Mouse (Mus musculus): ENCODE data around the gene 9130019O22Rik.
A peak's percentile ranks its signal among the peaks of the same experiment; 100 is the strongest.
"Not testable (repeated sequence)": the region's sequence is repeated elsewhere in the genome, so short reads cannot be mapped to it uniquely, and the experiment has no call there.

9130019O22Rik gene

DNA sequence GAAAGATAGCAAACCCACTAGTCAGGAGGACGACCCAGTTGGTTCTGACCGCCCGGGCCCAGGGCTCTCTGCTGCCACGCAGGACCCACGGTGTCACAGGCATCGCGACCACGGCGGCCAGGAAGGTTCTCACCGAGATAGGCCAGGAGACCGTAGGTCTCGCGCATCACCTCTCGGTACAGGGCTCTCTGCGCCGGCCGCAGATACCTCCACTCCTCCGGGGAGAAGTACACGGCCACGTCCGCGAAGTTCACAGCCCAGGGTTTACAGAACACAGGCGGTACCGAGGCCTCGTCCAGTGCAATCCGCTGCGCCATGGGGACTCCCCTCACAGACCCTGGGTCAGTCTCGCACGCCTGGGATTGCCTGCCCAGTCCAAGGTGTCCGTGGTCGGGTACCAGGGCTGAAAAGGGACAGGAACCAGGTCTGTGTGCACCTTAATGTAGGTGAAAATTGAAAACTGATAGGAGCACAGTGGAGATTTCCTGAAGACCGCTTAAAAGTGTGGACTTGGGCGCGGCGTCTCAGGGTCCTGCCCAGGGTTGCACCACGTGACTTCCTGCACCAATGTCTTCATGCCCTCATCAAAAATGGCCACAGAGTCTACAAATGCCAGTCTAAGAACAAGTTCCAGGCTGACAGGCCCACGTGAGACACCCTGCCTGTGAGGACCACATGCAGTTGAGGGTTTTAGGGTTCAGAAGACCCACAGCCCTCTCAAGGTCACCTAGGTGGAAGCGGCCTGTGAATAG is at the start of gene 9130019O22Rik:
Gene 9130019O22Rik, minus strand, starts transcription at position 526 of the 752 bp plus-strand sequence.
- DNase-seq (ENCODE audit: extremely low read depth, low read depth, low spot score): peak; percentile 23

DNA sequence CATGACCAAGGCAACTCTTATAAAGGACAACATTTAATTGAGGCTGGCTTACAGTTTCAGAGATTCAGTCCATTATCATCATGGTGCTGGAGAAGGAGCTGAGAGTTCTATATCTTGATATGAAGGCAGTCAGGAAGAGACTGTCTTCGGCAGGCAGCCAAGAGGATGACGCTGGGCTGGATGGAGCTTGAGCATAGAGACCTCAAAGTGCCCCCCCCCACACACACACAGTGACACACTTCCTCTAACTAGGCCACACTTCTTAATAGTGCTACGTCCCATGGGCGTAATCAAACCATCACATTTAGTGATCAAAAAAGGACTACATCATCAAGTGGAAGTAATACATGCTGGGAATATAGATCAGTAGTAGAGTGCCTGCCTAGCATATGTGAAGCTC is 48.2 kb upstream of the 9130019O22Rik start:
- DNase-seq (ENCODE audit: extremely low read depth, low read depth, low spot score): no peak

DNA sequence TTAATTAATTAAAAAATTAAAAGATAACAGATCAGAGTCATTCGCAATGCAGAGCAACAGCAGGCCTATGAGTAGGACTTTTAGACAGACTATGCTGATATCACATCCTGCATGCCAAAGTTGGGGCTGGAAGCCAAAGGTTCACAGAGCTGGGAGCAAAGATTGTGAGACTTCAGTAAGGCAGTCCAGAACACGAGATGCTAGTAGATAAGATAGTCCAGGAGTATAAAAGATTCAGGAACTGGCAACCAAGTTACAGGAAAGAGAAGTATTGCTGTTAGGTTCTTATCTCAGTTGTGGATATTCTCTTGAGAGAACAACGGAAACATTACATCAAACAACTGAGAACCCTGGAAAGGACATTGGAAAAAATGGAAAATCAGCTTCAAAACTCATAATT is 39.4 kb upstream of the 9130019O22Rik start:
- no peak for DNase-seq (ENCODE audit: extremely low read depth, low read depth, low spot score)

DNA sequence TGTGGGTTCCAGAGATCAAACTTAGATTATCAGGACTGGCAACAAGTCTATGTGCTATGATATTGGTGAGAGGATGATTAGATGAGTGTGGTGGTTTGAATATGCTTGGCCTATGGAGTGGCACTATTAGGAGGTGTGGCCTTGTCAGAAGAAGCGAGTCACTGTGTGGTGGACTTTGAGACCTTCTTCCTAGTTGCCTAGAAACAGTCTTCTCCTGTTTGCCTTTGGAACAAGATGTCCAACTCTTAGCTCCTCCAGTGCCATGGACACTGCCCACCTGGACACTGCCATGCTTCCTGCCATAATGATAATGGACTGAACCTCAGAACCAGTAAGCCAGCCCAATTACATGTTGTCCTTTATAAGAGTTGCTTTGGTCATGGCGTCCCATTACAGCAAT is 38.9 kb upstream of the 9130019O22Rik start:
- DNase-seq (ENCODE audit: extremely low read depth, low read depth, low spot score): no peak

DNA sequence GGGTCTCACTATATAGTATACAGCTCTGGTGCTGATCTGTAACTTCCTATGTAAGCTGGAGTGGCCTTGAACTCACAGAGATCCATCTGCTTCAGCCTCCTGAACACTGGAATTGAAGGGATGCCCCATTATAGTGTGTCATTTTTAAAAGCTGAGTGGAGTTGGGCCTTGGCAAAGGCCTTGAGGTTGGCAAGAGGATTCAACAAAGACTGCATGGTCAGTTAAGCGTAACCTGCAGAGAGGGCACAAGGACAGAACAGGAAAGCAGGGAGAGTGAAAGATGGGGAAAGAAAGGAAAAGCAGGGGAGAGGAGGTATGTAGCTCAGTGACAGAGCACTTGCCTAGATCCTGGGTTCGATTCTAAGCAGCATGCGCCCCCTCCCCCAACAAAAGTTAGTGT is 38.3 kb upstream of the 9130019O22Rik start:
- DNase-seq (ENCODE audit: extremely low read depth, low read depth, low spot score): no peak

DNA sequence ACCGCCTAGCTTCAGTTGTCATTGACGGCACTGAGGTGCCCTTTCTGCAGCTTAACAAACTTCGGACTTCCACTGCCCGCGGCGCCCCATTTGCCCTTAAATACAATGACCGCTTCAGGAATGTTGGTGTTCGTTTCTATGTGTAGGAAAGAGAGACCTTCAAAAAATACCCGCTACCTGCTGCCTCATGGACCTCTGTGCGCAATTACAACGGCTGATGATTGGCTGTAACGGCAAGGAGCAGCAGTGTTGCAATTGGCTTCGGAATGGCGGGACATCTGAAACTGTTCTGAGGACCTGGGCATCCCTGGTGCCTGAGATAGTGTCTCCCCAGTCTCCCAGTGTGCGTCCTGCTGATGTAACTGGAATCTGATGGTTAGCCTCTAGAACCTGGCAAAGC is 35.3 kb upstream of the 9130019O22Rik start:
- no peak for DNase-seq (ENCODE audit: extremely low read depth, low read depth, low spot score)

DNA sequence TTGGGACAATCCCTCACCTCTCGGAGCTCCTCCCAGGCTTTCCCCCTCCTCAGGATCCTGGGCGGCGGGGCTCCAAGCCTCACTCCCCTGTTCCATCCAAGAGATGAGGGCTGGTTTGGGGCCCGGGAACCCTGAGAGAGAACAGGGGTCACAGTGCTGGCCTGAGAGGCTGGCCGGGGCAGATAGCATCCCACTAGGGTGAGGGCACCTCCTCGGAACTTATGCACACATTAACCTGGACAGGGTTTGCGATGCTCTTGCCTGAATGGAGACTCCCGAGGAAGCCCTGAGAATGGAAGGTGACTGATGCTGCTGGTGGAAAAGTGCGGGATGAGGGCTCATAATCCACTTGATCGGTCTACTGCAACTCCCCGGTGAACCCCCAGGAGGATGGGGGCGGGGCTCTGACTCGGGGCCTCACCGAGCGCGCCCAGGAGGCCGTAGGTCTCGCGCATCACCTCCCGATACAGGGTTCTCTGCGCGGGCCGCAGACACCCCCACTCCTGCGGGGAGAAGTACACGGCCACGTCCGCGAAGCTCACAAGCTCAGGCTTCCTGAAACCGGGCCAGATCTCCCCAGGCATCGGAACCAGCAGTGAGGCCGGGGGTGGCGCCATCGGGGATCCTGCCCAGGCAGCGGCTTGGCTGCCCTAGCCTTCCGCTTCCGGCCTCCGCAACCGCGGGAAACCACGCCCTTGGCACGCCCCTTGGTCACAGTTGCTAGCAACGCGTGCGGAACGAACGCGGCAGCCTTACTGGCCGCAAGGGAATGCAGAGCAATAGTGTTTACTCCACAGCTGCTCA is 34.6 kb upstream of the 9130019O22Rik start, which contains the start of gene Zfp688:
Gene Zfp688, minus strand, starts transcription at position 681 of the 804 bp plus-strand sequence.
- peak; percentile 7 for DNase-seq (ENCODE audit: extremely low read depth, low read depth, low spot score)

DNA sequence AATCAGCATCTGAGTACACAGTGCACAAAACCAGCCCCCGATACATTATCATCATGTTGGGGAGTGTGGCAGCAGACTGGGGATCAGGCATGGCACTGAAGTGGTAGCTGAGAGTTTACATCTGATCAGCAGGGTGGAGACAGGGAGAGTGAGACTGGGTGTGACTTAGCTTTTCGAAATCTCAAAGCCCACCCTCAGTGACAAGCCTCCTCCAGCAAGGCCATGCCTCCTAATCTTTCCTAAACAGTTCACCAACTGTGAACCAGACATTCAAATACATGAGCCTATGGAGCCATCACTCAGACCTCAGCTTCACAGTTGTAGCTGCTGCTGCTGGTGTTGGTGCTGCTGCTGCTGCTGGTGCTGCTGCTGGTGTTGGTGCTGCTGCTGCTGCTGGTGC is 24.5 kb upstream of the 9130019O22Rik start:
- no peak for DNase-seq (ENCODE audit: extremely low read depth, low read depth, low spot score)

DNA sequence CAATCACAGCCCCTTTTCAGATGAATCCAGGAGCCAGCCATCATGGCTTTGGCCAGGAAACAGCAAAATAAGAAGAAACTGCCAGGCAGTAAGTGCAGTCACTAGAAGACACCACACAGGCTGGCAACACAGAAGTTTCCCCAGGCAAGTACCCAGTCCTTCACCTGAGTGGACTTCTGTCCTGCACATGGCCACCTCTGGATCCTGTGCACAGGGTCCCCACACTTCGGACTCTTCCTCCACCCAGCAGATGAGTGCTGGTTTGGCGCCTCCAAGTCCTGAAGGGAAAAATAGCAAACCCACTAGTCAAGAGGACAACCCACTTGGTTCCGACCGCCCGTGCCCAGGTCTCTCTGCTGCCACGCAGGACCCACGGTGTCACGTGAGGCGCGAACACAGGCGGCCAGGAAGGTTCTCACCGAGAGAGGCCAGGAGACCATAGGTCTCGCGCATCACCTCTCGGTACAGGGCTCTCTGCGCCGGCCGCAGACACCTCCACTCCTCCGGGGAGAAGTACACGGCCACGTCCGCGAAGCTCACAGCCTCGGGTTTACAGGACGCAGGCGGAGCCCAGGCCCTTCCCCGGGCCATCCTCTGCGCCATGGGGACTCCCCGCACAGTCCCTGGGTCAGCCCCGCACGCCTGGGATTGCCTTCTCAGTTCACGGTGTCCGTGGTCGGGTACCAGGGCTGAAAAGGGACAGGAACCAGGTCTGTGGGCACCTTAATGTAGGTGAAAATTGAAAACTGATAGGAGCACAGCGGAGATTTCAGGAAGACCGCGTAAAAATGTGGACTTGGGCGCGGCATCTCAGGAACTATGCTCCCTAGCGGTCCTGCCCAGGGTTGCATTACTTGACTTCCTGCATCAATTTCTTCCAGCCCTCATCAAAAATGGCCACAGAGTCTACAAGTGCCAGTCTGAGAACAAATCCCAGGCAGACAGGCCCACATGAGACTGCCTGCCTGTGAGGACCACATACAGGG is 19.3 kb upstream of the 9130019O22Rik start, which contains the start of gene Zfp764:
Gene Zfp764, minus strand, starts transcription at position 821 of the 986 bp plus-strand sequence.
- peak; percentile 21 for DNase-seq (ENCODE audit: extremely low read depth, low read depth, low spot score)

DNA sequence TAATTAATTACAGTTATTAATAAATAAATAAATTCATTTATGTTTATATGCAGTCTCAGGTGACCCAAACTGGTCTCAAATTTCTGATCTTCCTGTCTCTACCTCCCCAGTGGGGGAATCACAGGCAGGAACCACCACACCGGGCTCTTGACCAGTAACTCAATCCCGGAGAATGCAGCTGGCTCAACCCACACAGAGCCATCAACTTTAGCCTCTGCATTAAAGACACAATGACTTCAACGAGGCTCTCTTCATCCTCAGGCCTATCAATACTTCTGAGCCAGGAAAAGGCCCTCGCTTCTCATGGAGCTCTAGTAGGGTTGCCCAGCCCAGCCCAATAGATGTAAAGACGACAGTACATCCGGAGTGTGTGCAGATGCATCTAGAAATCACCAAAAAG is 17.1 kb upstream of the 9130019O22Rik start:
- DNase-seq (ENCODE audit: extremely low read depth, low read depth, low spot score): not testable (repeated sequence)

DNA sequence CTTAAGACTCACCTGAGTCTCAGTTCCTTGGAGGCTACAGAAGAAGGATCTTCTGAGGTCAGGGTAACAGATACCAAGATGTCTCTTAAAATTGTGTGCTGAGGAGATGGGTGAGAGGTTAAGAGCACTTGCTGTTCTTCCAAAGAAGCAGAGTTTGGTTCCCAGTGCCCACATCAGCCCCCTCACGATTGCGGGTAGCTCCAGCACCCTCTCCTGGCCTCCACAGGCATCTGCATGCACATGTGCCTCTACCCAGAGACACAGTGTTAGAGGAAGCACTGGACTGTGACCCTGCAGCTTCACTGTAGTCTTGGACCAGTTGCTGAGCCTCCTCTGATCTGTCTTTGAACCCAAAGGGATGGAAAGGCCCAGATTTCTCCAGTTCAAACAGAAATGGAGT is 16.0 kb upstream of the 9130019O22Rik start:
- DNase-seq (ENCODE audit: extremely low read depth, low read depth, low spot score): no peak

DNA sequence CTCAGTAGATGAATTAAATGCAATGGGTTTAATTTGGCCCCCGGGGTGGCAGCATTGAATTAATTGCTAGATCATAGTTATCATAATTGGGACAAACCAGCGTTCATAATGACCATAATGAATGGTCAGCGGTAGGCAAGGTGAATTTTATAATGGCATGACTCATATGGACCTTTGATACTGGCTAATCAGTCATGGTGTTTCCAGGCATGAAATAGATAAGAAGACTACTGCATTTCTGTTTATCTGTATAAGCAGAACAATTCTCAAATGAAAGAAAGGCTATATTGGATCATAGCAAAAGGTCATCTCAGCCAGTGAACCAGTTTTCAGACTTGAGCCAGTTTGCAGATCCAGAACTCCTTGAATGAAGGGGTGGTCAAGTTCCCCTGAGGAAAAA is 13.4 kb upstream of the 9130019O22Rik start:
- no peak for DNase-seq (ENCODE audit: extremely low read depth, low read depth, low spot score)

DNA sequence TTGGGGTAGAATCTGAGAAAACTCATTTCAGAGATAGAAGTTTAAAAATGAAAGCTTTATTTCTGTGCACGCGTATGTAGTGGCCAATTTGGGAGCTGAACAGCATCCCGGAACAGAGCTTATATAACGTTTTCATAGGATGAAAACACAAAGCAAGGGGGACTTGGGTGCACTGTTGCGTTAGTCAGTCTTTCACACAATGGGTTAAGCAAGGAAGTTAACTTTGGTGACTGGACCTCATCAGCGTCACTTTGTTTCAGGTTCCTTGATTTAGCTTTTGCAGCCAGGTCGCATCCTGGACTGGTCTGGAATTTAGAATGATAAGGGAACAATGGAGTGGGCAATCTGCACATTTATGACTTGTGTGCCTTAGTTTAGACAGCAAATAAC is 7.0 kb upstream of the 9130019O22Rik start:
- no peak for DNase-seq (ENCODE audit: extremely low read depth, low read depth, low spot score)

DNA sequence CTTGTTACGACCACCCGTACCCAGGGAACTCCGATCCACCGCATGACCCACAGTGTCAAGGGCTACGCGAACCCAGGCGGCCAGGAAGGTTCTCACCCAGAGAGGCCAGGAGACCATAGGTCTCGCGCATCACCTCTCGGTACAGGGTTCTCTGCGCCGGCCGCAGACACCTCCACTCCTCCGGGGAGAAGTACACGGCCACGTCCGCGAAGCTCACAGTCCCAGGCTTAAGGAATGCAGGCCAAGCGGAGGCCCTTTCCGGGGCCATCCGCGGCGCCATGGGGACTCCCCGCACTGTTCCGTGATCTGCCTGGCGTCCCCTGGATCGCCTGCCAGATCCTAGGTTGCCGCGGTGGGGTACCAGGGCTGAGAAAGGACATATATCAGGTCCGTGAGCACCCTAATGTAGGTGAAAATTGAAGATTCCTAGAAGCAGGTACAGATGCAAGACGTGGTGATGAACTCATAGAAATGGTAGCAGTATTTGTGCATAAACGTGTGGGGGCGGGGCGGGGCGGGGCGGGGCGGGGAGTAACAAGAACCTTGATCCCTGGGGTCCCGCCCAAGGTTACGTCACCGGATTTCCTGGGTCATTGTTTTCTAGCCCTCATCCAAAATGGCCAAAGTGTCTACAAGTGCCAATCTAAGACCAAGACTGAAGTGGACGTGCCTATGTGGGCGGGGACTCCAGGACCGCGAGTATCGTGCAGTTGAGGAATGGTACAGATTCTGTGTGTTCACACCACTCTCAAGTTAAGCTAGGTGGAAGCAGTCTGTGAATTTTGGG is 6.4 kb upstream of the 9130019O22Rik start, which contains the start of gene E430018J23Rik:
Gene E430018J23Rik, minus strand, starts transcription at position 473 of the 787 bp plus-strand sequence.
- peak; percentile 93 for DNase-seq (ENCODE audit: extremely low read depth, low read depth, low spot score)

DNA sequence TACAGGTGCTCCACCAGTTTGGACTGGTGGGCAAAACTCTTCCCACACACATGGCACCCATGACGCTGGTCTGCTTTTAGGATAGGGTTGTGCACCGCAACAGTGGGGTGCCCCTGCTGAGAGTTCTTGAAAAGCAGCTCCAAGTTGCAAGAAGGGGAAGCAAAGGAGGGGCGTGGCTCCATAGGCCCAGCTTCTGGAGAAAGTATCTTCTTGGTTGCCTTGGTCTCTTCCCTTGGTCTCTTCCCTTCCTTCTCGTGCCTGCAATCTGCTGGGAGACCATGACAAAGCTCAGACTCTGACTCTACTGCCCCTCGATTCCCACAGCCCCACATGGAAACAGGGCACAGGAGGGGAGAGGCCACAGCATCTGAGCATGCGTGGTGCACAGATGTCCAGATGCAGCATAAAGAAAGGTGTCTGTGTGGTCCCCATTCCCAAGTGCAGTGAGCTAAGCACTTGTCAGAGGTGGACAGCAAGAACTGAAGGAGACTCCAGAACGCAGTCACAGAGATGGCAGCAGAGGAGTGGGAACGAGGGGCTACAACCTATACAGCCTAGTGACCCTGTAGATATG is 5.4 kb upstream of the 9130019O22Rik start:
- no peak for DNase-seq (ENCODE audit: extremely low read depth, low read depth, low spot score)

DNA sequence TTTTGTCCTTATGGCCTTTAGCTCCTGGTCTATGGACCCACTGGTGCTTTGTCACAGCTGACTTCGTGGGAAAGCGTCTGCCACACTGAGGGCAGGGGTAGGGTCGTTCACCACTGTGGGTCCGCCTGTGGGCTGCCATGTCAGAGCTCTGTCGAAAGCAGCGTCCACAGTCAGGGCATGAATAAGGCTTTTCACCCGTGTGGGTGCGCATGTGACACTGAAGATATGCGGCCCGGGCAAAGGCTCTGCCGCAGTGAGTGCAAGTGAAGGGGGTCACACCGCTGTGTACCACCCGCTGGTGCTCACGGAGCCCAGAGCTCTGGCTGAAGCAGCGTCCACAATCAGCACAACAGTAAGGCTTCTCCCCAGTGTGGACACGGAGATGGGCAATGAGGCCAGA is 4.6 kb upstream of the 9130019O22Rik start:
- no peak for DNase-seq (ENCODE audit: extremely low read depth, low read depth, low spot score)

DNA sequence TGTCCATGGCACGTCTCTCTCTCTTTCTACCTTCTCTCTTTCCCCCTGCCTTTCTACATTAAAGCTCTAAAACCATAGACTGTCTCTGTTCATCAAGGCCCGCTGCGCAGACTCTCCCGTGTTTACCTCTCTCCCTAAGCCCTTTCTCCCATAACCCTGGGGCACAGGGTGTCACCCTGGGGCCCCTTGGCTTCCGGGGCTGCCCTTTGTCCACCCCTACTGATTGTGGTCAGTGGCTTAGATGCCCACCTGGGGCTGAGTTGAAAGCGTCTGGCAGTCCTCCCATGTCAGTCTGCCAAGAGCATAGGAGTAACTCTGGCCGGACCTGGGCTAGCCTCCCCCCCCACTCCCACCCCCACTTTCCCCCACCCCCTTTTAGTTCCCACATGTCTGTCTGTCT is 3.3 kb upstream of the 9130019O22Rik start:
- DNase-seq (ENCODE audit: extremely low read depth, low read depth, low spot score): no peak

DNA sequence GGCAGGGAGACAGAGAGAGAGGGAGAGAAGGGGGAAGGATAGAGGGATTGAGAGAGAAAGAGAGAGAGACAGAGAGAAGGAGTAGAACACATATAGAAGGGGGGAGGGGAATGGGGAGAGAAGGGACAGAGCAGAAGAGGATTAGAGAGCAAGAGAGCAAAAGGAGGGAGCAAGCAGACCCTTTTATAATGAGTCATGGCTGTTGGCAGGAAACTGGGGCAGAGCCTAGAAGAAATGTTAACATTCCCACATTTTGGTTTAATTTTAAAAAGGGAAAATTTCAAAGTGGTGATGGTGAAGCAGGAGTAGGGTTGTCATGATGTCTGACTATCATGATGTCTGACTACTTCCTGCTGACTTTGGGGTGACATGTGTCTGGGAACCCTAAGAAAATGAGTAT is 1.2 kb upstream of the 9130019O22Rik start:
- not testable (repeated sequence) for DNase-seq (ENCODE audit: extremely low read depth, low read depth, low spot score)

DNA sequence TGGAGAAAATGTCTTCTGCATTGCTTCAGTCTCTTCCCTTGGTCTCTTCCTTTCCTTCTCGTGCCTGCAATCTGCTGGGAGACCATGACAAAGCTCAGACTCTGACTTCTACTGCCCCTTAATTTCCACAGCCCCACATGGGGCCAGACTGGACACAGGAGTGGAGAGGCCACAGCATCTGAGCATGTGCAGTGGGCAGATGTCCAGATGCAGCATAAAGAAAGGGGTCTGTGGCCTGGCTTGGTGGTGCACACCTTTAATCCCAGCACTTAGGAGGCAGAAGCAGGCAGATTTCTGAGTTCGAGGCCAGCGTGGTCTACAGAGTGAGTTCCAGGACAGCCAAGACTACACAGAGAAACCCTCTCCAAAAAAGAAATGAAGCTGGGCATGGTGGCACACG is 1.4 kb downstream of the 9130019O22Rik start:
- not testable (repeated sequence) for DNase-seq (ENCODE audit: extremely low read depth, low read depth, low spot score)

All from fat pad, adult 2 months (tissue).